Mouse (Mus musculus) testis, adult 2 months (tissue): ENCODE data around the gene Ddx56.

Source experiments
- CTCF ChIP-seq: fragments of 200-500 bp; IDR thresholded peaks from 2 replicates; pipeline ENCODE4 v1.5.1; 2012; ENCODE audit warnings: low read depth, mild to moderate bottlenecking, inconsistent platforms, low read length, moderate library complexity; ENCODE audit not compliant: control insufficient read depth, insufficient read depth, insufficient replicate concordance
- POLR2A ChIP-seq: fragments of 200-500 bp; IDR thresholded peaks from 2 replicates; pipeline ENCODE4 v1.6.1; 2012; ENCODE audit warnings: low read depth, mild to moderate bottlenecking, inconsistent platforms, low read length, moderate library complexity; ENCODE audit not compliant: control insufficient read depth

GRCm38 (mm10) chr11:6252248-6252647 lies 15.3 kb downstream of the Ddx56 start:
- TF ChIP-seq CTCF (no peak), POLR2A (no peak)
